Comparison of ENCODE assay signal across 10 mouse cellular contexts in genomic region chr7:121931246-121931645, GRCm38 (mm10). TPM values are rescaled to one million over a fixed set of nuclear protein-coding genes. Genes with fewer than 3 reads are reported as not detected.
DNase-seq lines count a peak whose midpoint lies in the region; ATAC-seq lines count a peak whose summit lies in the region.
"Had no signal": no experiment of that assay in that cellular context is flagged by ENCODE, and none has a peak within 500 bp of the region (broad histone marks: within the 10 kb centered on the region; RNA-seq: fewer than 3 reads in every experiment).

No protein-coding gene starts in this region.

- no peaks in the 10 kb centered on the region for H3K9me3 ChIP-seq in kidney, embryonic 14.5 days (ENCODE audit: control insufficient read depth, low read length)
- H3K9me3 ChIP-seq: heart, embryonic 12.5 days; liver, embryonic 13.5 days had no signal

- ATAC-seq in kidney, embryonic 14.5 days (ENCODE audit: low FRiP score, low TSS enrichment): no peak

- peak; percentile 63 for DNase-seq in kidney, adult 11 months
- DNase-seq in R1 (ENCODE audit: low read depth, low spot score): peak; percentile 72
- DNase-seq in cerebellum, postnatal 14 days: peak; percentile 68 to 71
- peak; percentile 54 for DNase-seq in kidney, postnatal 14 days
- no peak for DNase-seq in ovary, adult 18-20 months (ENCODE audit: low spot score)
- no peak for DNase-seq in right cerebral cortex, adult 18-20 months
- DNase-seq in testis, postnatal 10 days (ENCODE audit: low spot score): no peak
- DNase-seq: liver, embryonic 13.5 days had no signal

- H3K9ac ChIP-seq in kidney, embryonic 14.5 days (ENCODE audit: low read depth, low read length): no peak overlapping the region
- H3K9ac ChIP-seq: heart, embryonic 12.5 days; liver, embryonic 13.5 days had no signal

- no peaks in the 10 kb centered on the region for H3K27me3 ChIP-seq in kidney, embryonic 14.5 days (ENCODE audit: control insufficient read depth, insufficient read depth, low read length)
- H3K27me3 ChIP-seq: heart, embryonic 12.5 days; liver, embryonic 13.5 days had no signal

- no peak overlapping the region for H3K4me3 ChIP-seq in kidney, embryonic 14.5 days (ENCODE audit: low read length)
- H3K4me3 ChIP-seq: heart, embryonic 12.5 days; liver, embryonic 13.5 days had no signal

- H3K4me1 ChIP-seq in kidney, embryonic 14.5 days (ENCODE audit: control insufficient read depth, insufficient read depth, low read length): peaks cover 12% of the 10 kb centered on the region; the same call in 1 of the 2 replicates
- H3K4me1 ChIP-seq: liver, embryonic 13.5 days had no signal

- H3K27ac ChIP-seq in kidney, embryonic 14.5 days (ENCODE audit: low read depth, low read length): no peak overlapping the region
- H3K27ac ChIP-seq: liver, embryonic 13.5 days had no signal

- H3K4me2 ChIP-seq in kidney, embryonic 14.5 days (replicated peaks; ENCODE audit: low read depth, low read length): no peak overlapping the region
- H3K4me2 ChIP-seq: heart, embryonic 12.5 days; liver, embryonic 13.5 days had no signal

- 54% methylated on average over 7 of the region's 7 CpGs for WGBS in kidney, embryonic 14.5 days

- peaks cover 16% of the 10 kb centered on the region; the same call in 1 of the 2 replicates for H3K36me3 ChIP-seq in kidney, embryonic 14.5 days (ENCODE audit: control insufficient read depth, insufficient read depth, low read length)

RNA-seq across cellular contexts. Expression of gene Cog7, which starts 50.3 kb away (rescaled TPM):
- 15.6 and 28.3 TPM in 2 replicates for polyA plus RNA-seq in kidney, embryonic 14.5 days (2014; fragmentation: Nextera tagmentation; extraction: Ambion mirVana)

Comparison
In these comparisons a context has a peak if more than half of its experiments do, and no peak if none do; other contexts are left out.
1. DNase-seq: peak in kidney, adult 11 months (single experiment), R1 (single experiment), cerebellum, postnatal 14 days (2 of 2) and kidney, postnatal 14 days (single experiment); none in ovary, adult 18-20 months (single experiment), right cerebral cortex, adult 18-20 months (single experiment) and testis, postnatal 10 days (single experiment).